Mouse (Mus musculus) hindbrain, embryonic 15.5 days (tissue): ENCODE results near the gene Bmp6. TPM values are rescaled to one million over a fixed set of nuclear protein-coding genes. Genes with fewer than 3 reads are reported as not detected.

ENCODE experiments used
- ATAC-seq: fragments of 200-750 bp; cut with Nextera tagmentation; 2 replicates; pipeline ENCODE4 v1.8.0; 2017; ENCODE audit warnings: low read depth, moderate number of reproducible peaks, moderate TSS enrichment; ENCODE audit not compliant: low FRiP score
- H3K27ac ChIP-seq: fragments of 300-500 bp; sonication (generic); replicated peaks from 2 replicates; pipeline ENCODE4 v1.5.1; 2015; ENCODE audit warnings: mild to moderate bottlenecking, inconsistent platforms
- H3K27me3 ChIP-seq: fragments of 300-500 bp; sonication (generic); 2 replicates; pipeline ENCODE4 v1.6.1; 2015; ENCODE audit warnings: control low read depth, inconsistent platforms
- H3K36me3 ChIP-seq: fragments of 300-500 bp; sonication (generic); 2 replicates; pipeline ENCODE4 v1.6.1; 2015; ENCODE audit warnings: control low read depth, inconsistent platforms
- H3K4me1 ChIP-seq: fragments of 300-500 bp; sonication (generic); replicated peaks from 2 replicates; pipeline ENCODE4 v1.6.1; 2015; ENCODE audit warnings: control low read depth, inconsistent platforms
- H3K4me2 ChIP-seq: fragments of 300-500 bp; sonication (generic); 2 replicates; pipeline ENCODE4 v1.6.1; 2015; ENCODE audit warnings: moderate library complexity, mild to moderate bottlenecking, inconsistent platforms
- H3K4me3 ChIP-seq: fragments of 300-500 bp; sonication (generic); 2 replicates; pipeline ENCODE4 v1.5.1; 2015; ENCODE audit warnings: mild to moderate bottlenecking, inconsistent platforms
- H3K9ac ChIP-seq: fragments of 300-500 bp; sonication (generic); 2 replicates; pipeline ENCODE4 v1.6.1; 2015; ENCODE audit warnings: inconsistent platforms
- H3K9me3 ChIP-seq: fragments of 300-500 bp; sonication (generic); 2 replicates; pipeline ENCODE4 v1.6.1; 2016; ENCODE audit warnings: control low read depth, inconsistent platforms
- WGBS: fragments of 180-500 bp; shearing (Covaris S2); methylation state at CpG from one replicate; pipeline ENCODE4 v1.1.7; 2015; 5-methylcytosine and 5-hydroxymethylcytosine counted together
- polyA plus RNA-seq: library from polyadenylated mRNA; unstranded; fragments of >200 nt; fragmentation: Nextera tagmentation; extraction: Ambion mirVana; gene quantifications from 2 replicates; pipeline ENCODE4 v1.2.1, GENCODE M21; 2015

Bmp6 gene
- polyA plus RNA-seq: 4.3 and 4.6 TPM in 2 replicates

- H3K4me3 ChIP-seq: peak within 1 kb of the TSS; percentile 50
- ATAC-seq: peak; percentile 96
- no peaks in the 10 kb centered on the region for H3K36me3 ChIP-seq
- peaks cover 36% of the 10 kb centered on the region for H3K27me3 ChIP-seq
- H3K4me1 ChIP-seq: peaks cover 34% of the 10 kb centered on the region
- H3K9me3 ChIP-seq: no peaks in the 10 kb centered on the region
- H3K9ac ChIP-seq: peak within 1 kb of the TSS; percentile 37
- H3K27ac ChIP-seq: no peak within 1 kb of the TSS
- H3K4me2 ChIP-seq: peak within 1 kb of the TSS; percentile 95
- WGBS: 2% methylated on average over 53 of the region's 54 CpGs
Observed at GRCm38 (mm10) chr13:38344713-38345430, at the start of gene Bmp6. TSS of gene Bmp6 (plus strand) at chr13:38345107.

DNA sequence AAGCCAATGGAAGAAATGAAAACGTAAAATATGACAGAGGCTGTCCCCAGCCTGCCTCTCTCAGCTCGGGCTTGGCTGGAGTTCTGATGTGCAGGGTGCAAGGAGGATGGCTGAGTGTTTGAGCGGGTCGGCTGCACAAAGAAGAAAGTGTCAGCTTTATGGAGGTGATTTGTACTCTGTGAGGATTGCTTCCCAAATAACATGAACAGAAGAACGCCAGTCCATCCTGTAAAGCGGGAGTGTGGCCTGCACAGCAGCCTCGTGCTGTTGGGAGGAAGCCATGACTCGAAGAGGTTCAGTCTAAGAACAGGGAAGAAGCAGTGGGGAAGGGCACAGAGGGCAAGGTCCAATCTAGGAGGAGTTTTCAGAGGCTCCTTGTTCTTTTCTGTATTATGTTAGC lies 48.7 kb upstream of the Bmp6 start:
- H3K36me3 ChIP-seq: no peaks in the 10 kb centered on the region
- no peak for ATAC-seq
- no peaks in the 10 kb centered on the region for H3K4me1 ChIP-seq
- H3K9ac ChIP-seq: no peak overlapping the region
- no peaks in the 10 kb centered on the region for H3K9me3 ChIP-seq
- no peak overlapping the region for H3K4me2 ChIP-seq
- no peak overlapping the region for H3K4me3 ChIP-seq
- H3K27ac ChIP-seq: no peak overlapping the region
- H3K27me3 ChIP-seq: no peaks in the 10 kb centered on the region
- WGBS: 67% methylated on average over 8 of the region's 8 CpGs

- Histone ChIP-seq H3K27me3 (no peaks in the 10 kb centered on the region), H3K27ac (no peak overlapping the region), H3K4me2 (no peak overlapping the region), H3K9ac (no peak overlapping the region), H3K4me1 (no peaks in the 10 kb centered on the region), H3K4me3 (no peak overlapping the region), H3K36me3 (no peaks in the 10 kb centered on the region), H3K9me3 (no peaks in the 10 kb centered on the region)
- no peak for ATAC-seq
- WGBS: 68% methylated on average over 8 of the region's 8 CpGs
Observed at GRCm38 (mm10) chr13:38296601-38297000, 48.3 kb upstream of the Bmp6 start.

- Histone ChIP-seq H3K4me3 (no peak overlapping the region), H3K36me3 (no peaks in the 10 kb centered on the region), H3K4me2 (no peak overlapping the region), H3K4me1 (no peaks in the 10 kb centered on the region), H3K9me3 (no peaks in the 10 kb centered on the region), H3K27ac (no peak overlapping the region), H3K9ac (no peak overlapping the region), H3K27me3 (no peaks in the 10 kb centered on the region)
- ATAC-seq: no peak
- WGBS: 93% methylated on average over 3 of the region's 3 CpGs
Observed at GRCm38 (mm10) chr13:38311125-38311524, 33.8 kb upstream of the Bmp6 start.

GRCm38 (mm10) chr13:38312357-38313040 lies 32.4 kb upstream of the Bmp6 start:
- H3K27ac ChIP-seq: no peak overlapping the region
- ATAC-seq: no peak
- WGBS: 85% methylated on average over 12 of the region's 12 CpGs

DNA sequence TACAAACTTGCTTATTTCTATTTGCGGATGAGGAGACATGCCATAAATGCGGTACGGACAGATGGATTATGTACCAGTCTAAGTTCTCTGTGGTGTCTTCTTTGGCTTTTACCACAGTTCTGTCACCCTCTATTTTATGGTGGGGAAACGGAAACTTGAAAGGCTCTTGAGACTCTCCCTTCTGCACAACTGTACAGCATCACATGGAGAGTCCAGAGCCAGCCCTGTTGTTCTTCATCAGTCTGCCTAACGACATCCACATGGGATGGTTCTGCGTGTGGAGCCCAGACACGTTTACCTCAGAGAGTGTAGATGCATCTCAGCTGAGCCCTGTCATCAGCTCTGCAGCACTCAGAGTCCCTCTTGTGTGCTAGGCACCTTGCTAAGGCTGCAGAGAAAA lies 30.3 kb upstream of the Bmp6 start:
- ATAC-seq: no peak
- no peaks in the 10 kb centered on the region for H3K4me1 ChIP-seq
- 83% methylated on average over 7 of the region's 7 CpGs for WGBS

More at GRCm38 (mm10) chr13:38312357-38313040, 32.4 kb upstream of the Bmp6 start:
- Histone ChIP-seq H3K4me3 (no peak overlapping the region), H3K4me1 (no peaks in the 10 kb centered on the region), H3K4me2 (no peak overlapping the region), H3K36me3 (no peaks in the 10 kb centered on the region), H3K9me3 (no peaks in the 10 kb centered on the region), H3K9ac (no peak overlapping the region), H3K27me3 (no peaks in the 10 kb centered on the region)

DNA sequence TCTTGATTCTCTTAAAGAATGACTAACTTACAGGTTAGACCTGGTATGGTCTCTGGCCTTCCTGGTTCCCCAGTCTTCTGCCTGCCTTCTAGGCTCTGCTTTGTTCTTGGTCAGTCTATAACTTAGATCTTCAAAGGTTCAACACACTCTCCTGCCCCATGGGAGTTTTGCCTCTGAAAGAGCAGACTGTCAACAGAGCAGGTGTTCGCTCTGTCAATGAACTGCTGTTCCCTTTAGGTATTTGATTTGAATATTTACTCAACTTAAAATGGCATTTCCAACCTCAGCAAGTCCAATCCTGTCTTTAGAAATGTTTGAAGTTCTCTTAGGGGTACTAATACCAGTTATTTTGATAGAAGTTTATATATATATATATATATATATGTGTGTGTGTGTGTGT lies 26.5 kb upstream of the Bmp6 start:
- Histone ChIP-seq H3K27ac (no peak overlapping the region), H3K9ac (no peak overlapping the region), H3K4me1 (no peaks in the 10 kb centered on the region), H3K27me3 (no peaks in the 10 kb centered on the region), H3K36me3 (no peaks in the 10 kb centered on the region), H3K4me2 (no peak overlapping the region), H3K4me3 (no peak overlapping the region), H3K9me3 (0 out of 2 replicates have a peak, but pooled peaks cover 3% of the 10 kb centered on the region)
- 98% methylated on average over 1 of the region's 1 CpGs for WGBS
- ATAC-seq: no peak

More for the DNA sequence above, 30.3 kb upstream of the Bmp6 start:
- H3K9ac ChIP-seq: no peak overlapping the region
- no peak overlapping the region for H3K27ac ChIP-seq
- no peak overlapping the region for H3K4me2 ChIP-seq
- H3K27me3 ChIP-seq: no peaks in the 10 kb centered on the region
- H3K9me3 ChIP-seq: 0 out of 2 replicates have a peak, but pooled peaks cover 3% of the 10 kb centered on the region
- no peak overlapping the region for H3K4me3 ChIP-seq
- no peaks in the 10 kb centered on the region for H3K36me3 ChIP-seq

DNA sequence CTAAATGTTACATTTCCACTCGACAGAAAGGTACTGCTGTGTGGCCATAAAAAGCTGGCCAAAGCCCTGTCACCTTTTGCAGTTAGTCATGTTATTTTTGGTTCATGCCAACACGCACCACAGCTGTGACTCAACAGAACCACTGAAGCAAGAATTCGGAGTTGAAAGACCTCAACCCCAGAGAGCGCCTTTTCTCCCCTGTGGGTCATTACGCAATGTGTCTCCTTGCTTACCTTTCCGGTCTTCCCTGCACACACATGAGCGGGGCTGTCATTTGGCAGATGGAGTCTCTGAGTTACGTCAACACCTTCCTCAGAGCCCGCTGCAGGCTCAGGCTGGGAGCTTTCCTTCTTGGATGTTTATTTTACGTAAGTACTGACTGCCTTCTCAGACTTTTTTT lies 24.6 kb upstream of the Bmp6 start:
- no peak overlapping the region for H3K27ac ChIP-seq
- ATAC-seq: no peak
- H3K9ac ChIP-seq: no peak overlapping the region
- H3K36me3 ChIP-seq: no peaks in the 10 kb centered on the region
- 0 out of 2 replicates have a peak, but pooled peaks cover 3% of the 10 kb centered on the region for H3K9me3 ChIP-seq
- 86% methylated on average over 10 of the region's 10 CpGs for WGBS
- H3K4me2 ChIP-seq: no peak overlapping the region
- no peaks in the 10 kb centered on the region for H3K27me3 ChIP-seq
- no peaks in the 10 kb centered on the region for H3K4me1 ChIP-seq
- no peak overlapping the region for H3K4me3 ChIP-seq

DNA sequence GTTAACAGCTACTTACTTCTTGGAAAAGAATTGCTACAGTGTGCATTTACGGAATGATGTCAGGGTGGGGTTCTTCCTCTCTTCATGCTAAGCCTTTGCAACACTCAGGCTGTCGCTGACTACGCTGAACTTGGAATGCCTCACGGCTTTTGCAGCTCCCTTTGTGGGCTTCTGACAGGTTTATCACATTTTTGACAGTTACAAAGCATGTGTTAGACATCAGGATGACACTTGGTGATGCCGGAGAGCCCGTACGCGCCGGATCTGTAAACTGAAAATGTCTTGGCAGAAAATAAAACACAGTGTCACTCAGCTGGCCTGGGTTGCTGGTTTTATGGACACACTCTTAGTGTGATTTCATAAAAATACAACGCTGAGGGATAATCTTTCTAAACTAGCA lies 20.5 kb upstream of the Bmp6 start:
- Histone ChIP-seq H3K4me3 (no peak overlapping the region), H3K27ac (no peak overlapping the region), H3K4me1 (no peaks in the 10 kb centered on the region), H3K4me2 (no peak overlapping the region), H3K27me3 (no peaks in the 10 kb centered on the region), H3K36me3 (no peaks in the 10 kb centered on the region), H3K9ac (no peak overlapping the region), H3K9me3 (no peaks in the 10 kb centered on the region)
- WGBS: 71% methylated on average over 10 of the region's 10 CpGs
- no peak for ATAC-seq

DNA sequence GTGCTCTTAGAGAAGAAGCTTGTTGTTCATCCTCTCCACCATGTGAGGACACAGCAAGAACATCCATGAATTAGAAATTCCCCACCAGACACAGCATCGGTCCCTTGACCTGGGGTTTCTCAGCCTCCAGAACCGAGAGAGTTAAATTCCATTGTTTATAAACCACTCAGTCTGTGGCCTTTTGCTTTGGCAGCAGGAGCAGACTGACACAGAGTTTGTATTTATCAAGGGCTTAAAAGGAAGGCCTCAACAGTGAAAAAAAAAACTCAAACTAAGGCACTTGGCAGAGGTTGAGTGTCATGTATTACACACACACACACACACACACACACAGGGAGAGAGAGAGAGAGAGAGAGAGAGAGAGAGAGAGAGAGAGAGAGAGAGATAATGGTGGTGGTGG lies 17.5 kb upstream of the Bmp6 start:
- no peak for ATAC-seq
- H3K27me3 ChIP-seq: no peaks in the 10 kb centered on the region
- H3K27ac ChIP-seq: no peak overlapping the region
- no peak overlapping the region for H3K4me2 ChIP-seq
- no peak overlapping the region for H3K4me3 ChIP-seq
- H3K36me3 ChIP-seq: no peaks in the 10 kb centered on the region
- no peaks in the 10 kb centered on the region for H3K9me3 ChIP-seq
- H3K9ac ChIP-seq: no peak overlapping the region
- H3K4me1 ChIP-seq: no peaks in the 10 kb centered on the region
- 51% methylated on average over 2 of the region's 2 CpGs for WGBS

- no peaks in the 10 kb centered on the region for H3K27me3 ChIP-seq
- H3K9ac ChIP-seq: no peak overlapping the region
- H3K27ac ChIP-seq: no peak overlapping the region
- H3K4me3 ChIP-seq: no peak overlapping the region
- H3K36me3 ChIP-seq: no peaks in the 10 kb centered on the region
- WGBS: 79% methylated on average over 5 of the region's 5 CpGs
- ATAC-seq: no peak
- no peaks in the 10 kb centered on the region for H3K4me1 ChIP-seq
- no peaks in the 10 kb centered on the region for H3K9me3 ChIP-seq
- H3K4me2 ChIP-seq: no peak overlapping the region
Observed at GRCm38 (mm10) chr13:38333496-38333895, 11.4 kb upstream of the Bmp6 start.

- H3K9me3 ChIP-seq: no peaks in the 10 kb centered on the region
- no peak overlapping the region for H3K27ac ChIP-seq
- peaks cover 29% of the 10 kb centered on the region for H3K4me1 ChIP-seq
- H3K36me3 ChIP-seq: no peaks in the 10 kb centered on the region
- peaks cover 28% of the 10 kb centered on the region for H3K27me3 ChIP-seq
- 33% methylated on average over 7 of the region's 7 CpGs for WGBS
- no peak for ATAC-seq
- H3K9ac ChIP-seq: no peak overlapping the region
- H3K4me3 ChIP-seq: no peak overlapping the region
- no peak overlapping the region for H3K4me2 ChIP-seq
Observed at GRCm38 (mm10) chr13:38342598-38342997, 2.3 kb upstream of the Bmp6 start.
